Mouse (Mus musculus) central nervous system, embryonic 14 days (tissue): ENCODE measurements around the gene Id4. TPM values are rescaled to one million over a fixed set of nuclear protein-coding genes. Genes with fewer than 3 reads are reported as not detected.

ENCODE experiments used
- polyA plus RNA-seq: library from polyadenylated mRNA; depleted of rRNA; stranded (reverse); fragments of >200 nt; gene quantifications from 2 replicates; pipeline ENCODE4 v1.2.3, GENCODE M21; 2012; rRNA removed

Gene Id4
- polyA plus RNA-seq: 88.8 and 113 TPM in 2 replicates

DNA sequence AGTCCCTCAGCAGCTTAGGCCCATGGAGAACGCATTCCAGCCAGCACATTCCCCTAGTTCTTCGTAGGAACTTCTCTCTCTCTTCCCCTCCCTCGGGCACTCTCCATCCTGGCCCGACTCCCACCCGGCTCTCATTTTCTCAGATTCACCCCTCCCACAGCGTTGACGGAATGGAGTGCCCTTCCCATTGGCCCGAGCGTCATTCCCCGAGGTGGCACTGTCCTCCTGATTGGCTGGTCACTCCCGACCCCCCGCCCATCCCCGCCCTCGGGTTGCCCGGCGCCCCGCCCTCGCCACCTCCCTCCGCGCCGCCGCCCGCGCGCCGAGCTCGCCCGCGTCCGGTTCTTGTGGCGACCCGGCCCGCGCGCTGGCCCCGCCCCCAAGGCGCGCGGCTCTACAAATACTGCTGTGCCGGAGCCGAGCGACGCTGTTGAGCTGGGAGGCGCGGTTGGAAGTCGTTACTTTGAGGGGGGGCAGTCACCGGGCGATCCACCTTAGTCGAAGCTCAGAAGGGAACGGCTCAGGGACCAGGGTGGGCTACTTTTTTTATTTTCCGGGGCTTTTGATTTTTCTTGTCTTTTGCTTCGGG lies at the start of gene Id4:
Gene Id4, plus strand, starts transcription at position 539 of the 589 bp plus-strand sequence.

